Mouse (Mus musculus) gastrocnemius, postnatal 25 days (tissue): ENCODE measurements around the gene Cyp2c40. TPM values are rescaled to one million over a fixed set of nuclear protein-coding genes. Genes with fewer than 3 reads are reported as not detected.
"Not testable (repeated sequence)": the region's sequence is repeated elsewhere in the genome, so short reads cannot be mapped to it uniquely, and the experiment has no call there.

Source experiments
- DNase-seq: peaks from one replicate; pipeline ENCODE4 v3.0.0; 2022
- long read RNA-seq, 2 experiments: library from polyadenylated mRNA; stranded (forward); transcript quantifications; one replicate each; pipeline ENCODE4 v2.0.0; 2021
- total RNA-seq, 2 experiments: library from RNA; stranded (reverse); gene quantifications; 1 replicate in 1 of 2; 2 replicates in 1 of 2; pipeline ENCODE4 v1.2.3; 2021

Gene Cyp2c40
- total RNA-seq, result not detected
- long read RNA-seq, experiment 1, result 0 reads
- long read RNA-seq, experiment 2, result 0 reads

- not testable (repeated sequence) for DNase-seq
Measured at GRCm38 (mm10) chr19:39812714-39813113, at the start of gene Cyp2c40. Gene Cyp2c40, minus strand, starts transcription at chr19:39812814.

- not testable (repeated sequence) for DNase-seq
Measured at GRCm38 (mm10) chr19:39820931-39821330, 8.3 kb upstream of the Cyp2c40 start.

- DNase-seq, result not testable (repeated sequence)
Measured at GRCm38 (mm10) chr19:39816400-39816799, 3.8 kb upstream of the Cyp2c40 start.

GRCm38 (mm10) chr19:39815991-39816390 lies 3.4 kb upstream of the Cyp2c40 start:
- not testable (repeated sequence) for DNase-seq

- not testable (repeated sequence) for DNase-seq
Measured at GRCm38 (mm10) chr19:39785458-39785857, 27.2 kb downstream of the Cyp2c40 start.

- DNase-seq, result no peak
Measured at GRCm38 (mm10) chr19:39745357-39745756, 67.3 kb downstream of the Cyp2c40 start.

GRCm38 (mm10) chr19:39744361-39744760 lies 68.3 kb downstream of the Cyp2c40 start:
- not testable (repeated sequence) for DNase-seq

GRCm38 (mm10) chr19:39740920-39741319 lies 71.7 kb downstream of the Cyp2c40 start, which contains the start of gene Cyp2c68:
Gene Cyp2c68, minus strand, starts transcription at chr19:39741054.
- DNase-seq, result no peak

Other genes with a start within 250 kb of the Cyp2c40 start
- gene Cyp2c67, start 163.8 kb downstream of the Cyp2c40 start, total RNA-seq, result not detected
- gene Cyp2c68, start 71.8 kb downstream of the Cyp2c40 start, total RNA-seq, result not detected
- not detected for gene Cyp2c69, start 74.0 kb upstream of the Cyp2c40 start, total RNA-seq
- not detected for gene Cyp2c37, start 179.6 kb upstream of the Cyp2c40 start, total RNA-seq